Mouse (Mus musculus): Measurements from ENCODE around the gene Gm11985.
A peak's percentile ranks its signal among the peaks of the same experiment; 100 is the strongest.

Gene Gm11985

GRCm38 (mm10) chr11:7199736-7200392 is 11.5 kb upstream of the Gm11985 start:
- peak; percentile 65 for DNase-seq

GRCm38 (mm10) chr11:7198481-7199256 is 10.3 kb upstream of the Gm11985 start:
- no peak for DNase-seq

DNA sequence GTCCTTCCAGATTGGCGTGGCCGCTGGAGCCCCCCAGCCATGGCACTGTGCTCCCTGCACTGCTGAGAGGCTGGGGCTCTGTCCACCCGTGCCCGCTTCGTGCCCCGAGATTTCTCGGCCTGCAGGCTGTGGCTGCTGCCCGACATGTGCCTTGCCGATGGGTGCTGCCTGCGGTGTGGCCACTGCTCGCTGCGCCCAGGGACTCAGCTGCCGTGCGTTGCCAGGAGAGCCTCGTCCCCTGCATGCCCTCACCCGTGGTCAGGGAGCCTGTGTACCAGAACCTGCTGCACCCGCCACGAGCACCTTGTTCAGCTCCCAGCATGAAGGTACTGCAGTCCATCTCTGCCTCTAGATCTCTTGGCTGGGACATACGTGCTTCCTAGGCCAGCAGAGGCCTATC is 9.6 kb upstream of the Gm11985 start:
- no peak for DNase-seq

DNA sequence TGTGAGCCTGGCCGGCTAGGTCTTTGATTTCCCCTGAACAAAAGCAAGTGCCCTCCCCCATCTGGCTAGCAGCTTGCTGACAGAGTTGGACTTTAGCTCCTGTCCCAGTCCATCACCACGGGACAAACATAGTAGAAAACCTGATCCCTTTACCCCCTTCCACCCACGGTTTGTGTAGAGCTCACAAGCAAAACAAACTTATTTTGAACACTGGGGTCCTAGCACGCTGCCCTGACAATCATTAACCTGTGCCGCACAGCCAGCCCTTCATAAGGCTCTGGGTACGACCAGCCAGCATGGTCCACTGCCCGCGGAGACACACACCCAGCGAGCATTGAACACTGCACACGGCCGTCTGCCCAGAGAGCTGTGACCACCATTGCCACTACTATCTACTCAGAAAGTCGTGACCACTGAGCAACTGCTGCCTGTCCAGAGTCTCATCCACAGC is 9.1 kb upstream of the Gm11985 start, which contains the start of gene Igfbp1:
Igfbp1 (plus strand) TSS at position 292 of the 451 bp plus-strand sequence.
- DNase-seq, result no peak

DNA sequence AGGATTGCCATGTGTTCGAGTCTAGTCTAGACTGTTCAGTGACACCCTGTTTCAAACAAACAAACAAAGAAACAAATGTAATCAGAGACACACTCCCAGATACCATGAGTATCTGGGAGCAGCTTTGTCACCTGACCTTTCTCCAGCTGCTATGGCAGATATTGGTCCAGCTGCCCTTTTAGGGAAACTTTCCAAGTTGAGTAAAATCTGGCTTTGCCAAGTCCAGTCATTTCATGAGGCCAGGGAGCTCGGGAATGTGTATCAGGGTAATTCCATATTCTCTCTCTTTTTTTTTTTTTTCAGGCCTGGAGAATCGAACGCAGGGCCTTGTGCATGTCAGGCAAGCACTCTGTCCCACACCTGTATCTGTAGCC is 6.9 kb upstream of the Gm11985 start:
- no peak for DNase-seq

- DNase-seq, result no peak
Measured at GRCm38 (mm10) chr11:7194432-7195311, 6.3 kb upstream of the Gm11985 start.

DNA sequence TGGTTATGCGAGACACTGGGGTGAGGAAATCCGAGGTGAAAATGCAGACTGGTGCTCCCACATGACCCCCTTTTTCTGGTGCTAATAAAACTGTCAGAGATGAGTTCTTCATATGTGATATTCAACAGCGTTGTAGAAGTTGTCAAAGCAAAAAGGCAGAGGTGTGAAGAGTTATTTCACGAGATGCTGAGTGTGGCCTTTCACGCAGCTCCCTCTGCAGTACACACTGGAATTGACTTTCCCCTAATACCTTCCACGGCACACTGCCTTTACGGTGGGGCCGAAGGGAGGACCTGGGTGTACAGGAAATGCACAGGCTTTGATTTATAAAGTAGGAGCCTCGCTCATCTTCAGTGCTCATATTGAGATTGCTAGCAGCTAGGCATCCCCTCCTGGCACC is 4.8 kb upstream of the Gm11985 start:
- DNase-seq, result no peak

GRCm38 (mm10) chr11:7192710-7193109 is 4.3 kb upstream of the Gm11985 start:
- DNase-seq, result no peak

DNA sequence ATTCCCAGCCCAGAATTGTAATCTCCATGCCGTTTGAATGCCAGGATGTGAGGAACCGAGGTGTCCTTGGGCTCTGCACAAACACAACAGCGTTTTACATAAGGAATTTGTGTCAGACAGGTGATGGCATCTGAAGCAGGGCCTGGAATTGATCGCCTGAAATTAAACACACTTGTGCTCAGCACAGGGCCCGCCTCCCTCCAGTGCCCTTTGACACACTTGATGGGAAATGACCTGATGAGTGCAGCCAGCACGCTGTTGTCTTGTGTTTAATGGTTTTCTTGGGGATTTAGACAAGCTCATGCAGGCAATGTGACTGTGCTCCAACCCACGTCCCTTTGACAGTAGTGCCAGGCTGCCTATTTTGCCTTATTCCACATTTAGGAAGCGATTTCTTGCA is 897 bp downstream of the Gm11985 start:
- DNase-seq, result no peak

DNA sequence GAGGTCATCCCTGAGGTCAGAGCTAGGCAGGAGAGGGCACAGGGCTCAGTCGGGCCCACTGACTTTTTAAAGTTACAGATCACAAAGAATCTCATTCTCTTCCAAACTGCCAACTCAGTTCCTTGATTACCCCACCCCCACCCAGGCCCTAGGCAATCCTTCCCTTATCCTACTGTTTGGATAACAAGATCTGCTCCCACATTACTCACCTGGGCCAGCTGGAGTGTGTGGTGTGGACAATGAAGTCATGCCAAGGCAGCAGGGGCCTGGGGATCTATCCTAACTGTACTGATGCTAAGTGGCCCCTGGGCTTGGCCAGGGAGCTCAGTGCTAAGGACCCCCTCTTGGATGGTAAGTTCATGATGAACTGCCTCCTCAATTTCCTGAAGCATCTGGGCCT is 3.9 kb downstream of the Gm11985 start:
- no peak for DNase-seq

DNA sequence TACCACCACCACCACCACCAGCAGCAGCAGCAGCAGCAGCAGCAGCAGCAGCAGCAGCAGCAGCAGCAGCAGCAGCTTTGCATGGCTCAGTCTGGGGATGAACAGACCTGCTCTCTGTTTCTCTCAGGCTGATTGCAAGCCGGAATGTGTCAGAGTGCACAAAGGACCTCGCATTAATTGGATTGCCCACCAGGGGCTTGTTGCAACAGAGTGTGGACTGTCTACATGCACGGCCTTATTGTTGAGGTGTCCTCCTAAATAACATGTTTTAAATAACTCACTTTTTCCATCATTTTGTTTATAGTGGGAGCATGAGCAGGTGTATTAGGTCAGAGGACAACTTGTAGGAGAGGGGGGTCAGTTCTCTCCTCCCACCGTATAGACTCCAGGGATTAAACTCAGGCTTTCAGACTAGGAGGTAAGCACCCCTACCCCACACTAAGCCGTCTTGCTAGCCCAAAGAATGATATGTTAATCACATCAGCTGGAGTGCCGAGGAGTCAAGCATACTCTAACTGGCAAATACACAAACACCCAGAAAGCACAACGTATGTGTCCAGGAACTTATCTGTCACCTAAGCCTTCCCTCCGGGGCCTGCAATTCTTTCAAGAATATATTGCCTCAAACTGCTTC is 5.8 kb downstream of the Gm11985 start:
- no peak for DNase-seq

- no peak for DNase-seq
Measured at GRCm38 (mm10) chr11:7179276-7179675, 9.1 kb downstream of the Gm11985 start.

DNA sequence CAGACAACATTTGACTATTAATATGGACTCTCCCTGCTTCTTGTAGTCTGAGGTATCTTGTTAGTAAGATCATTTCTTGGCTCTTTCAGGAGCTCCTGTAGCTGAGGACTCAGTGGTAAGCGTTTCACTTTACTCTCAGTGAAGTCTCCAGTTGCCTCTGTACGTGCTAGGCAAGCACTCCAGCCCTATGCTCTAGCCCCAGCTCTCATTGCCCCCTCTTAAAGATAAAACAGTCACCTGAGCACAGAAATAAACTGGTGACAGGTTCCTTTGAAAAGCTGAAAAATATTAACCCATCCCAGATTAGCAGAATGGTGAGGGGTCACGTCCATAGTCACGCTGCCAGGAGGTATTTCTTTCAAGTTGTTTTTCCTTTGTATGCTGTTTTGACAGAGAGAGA is 9.6 kb downstream of the Gm11985 start:
- DNase-seq, result no peak

GRCm38 (mm10) chr11:7173664-7174063 is 14.7 kb downstream of the Gm11985 start:
- DNase-seq, result no peak

DNA sequence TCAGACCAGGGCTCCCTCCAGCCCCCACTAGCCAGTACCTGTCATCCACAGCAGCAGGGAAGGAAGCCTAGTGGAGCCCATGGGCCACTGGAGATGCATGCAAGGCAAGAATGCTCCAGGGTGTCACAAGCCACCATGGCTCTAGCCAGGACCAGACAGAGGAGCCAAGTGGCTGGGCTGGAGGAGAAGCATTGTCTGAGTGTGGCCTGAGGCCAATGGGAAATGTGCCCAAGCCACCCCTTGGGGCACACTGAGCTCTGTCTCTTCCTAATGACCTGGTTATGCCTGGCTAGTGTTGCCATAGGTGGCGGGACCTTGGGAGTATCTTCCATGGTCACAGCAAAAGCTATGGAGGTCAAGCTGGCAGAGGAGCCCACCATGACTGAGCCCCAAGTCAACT is 18.7 kb downstream of the Gm11985 start:
- DNase-seq, result no peak

GRCm38 (mm10) chr11:7164416-7164815 is 24.0 kb downstream of the Gm11985 start:
- no peak for DNase-seq

GRCm38 (mm10) chr11:7161502-7162174 is 26.7 kb downstream of the Gm11985 start:
- DNase-seq, result peak; percentile 62

GRCm38 (mm10) chr11:7160637-7161101 is 27.7 kb downstream of the Gm11985 start:
- DNase-seq, result no peak

DNA sequence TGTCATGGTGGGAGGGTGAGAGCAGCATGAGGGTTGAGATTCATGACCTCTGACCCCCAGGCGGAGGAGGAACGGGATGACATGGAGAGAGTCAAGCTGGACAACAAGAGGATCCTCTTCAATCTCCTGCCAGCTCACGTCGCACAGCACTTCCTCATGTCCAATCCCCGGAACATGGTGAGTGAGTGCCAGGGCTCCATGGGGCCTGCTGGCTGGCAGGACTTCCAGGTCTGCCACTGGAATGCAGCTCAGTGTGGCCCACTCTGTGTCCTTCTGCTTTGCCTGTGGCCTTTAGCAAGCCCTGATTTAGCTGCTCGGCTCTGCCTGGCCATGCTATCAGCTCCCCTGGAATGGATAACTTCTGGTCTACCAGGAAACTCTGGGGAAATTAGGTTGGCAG is 28.2 kb downstream of the Gm11985 start:
- DNase-seq, result no peak

DNA sequence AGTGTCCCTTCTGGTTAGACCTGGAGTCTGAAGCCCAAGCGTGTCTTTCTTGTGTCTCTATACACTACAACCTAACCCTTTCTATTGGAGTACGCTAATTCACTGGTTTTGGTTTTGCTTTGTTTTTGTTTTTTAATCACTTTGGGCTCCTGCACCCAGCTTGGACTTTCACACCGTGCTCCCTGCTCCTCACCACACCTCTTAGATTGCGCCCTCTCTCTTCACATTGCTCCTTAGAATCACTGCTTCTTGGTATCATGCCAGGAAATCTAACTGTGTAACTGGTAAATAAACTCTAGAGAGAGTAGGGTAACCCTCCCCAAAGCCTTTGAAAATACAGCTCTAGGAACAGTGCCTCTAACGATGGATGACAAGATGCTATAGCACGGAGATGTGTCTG is 30.2 kb downstream of the Gm11985 start:
- no peak for DNase-seq

- DNase-seq, result no peak
Measured at GRCm38 (mm10) chr11:7156427-7156826, 31.9 kb downstream of the Gm11985 start.

- no peak for DNase-seq
Measured at GRCm38 (mm10) chr11:7153081-7153480, 35.3 kb downstream of the Gm11985 start.

Data from thymus, postnatal 4 days (tissue).